Mouse (Mus musculus): Measurements from ENCODE around the gene Ehbp1.

Gene Ehbp1

DNA sequence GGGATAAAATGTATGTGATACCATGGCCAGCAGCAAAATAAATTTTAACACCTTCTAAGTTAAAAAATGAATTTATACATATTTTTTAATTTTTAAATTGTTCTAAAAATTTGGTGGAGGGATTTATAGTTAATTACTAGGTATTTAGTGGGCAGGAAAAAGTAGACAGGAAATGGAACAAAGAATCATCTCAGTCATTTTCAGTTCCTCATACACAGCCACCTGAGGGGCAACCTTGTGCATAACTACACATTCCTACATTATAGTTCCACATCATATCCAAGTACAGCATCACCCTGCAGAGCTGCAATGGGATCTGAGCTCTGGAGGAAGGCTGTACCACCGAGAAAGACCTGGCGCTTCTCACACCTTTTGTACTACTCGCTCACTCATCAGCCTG lies 373.2 kb downstream of the Ehbp1 start:
- no peak for DNase-seq (ENCODE audit: low spot score in 2 of 2)
